Mouse (Mus musculus): ENCODE data around the gene Homer2. TPM values are rescaled to one million over a fixed set of nuclear protein-coding genes. Genes with fewer than 3 reads are reported as not detected.

The Homer2 gene
- polyA plus RNA-seq, 1 experiment from 2014 or later: 63.4 TPM

- Histone ChIP-seq H3K27me3 (no peaks in the 10 kb centered on the region), H3K9me3 (replicated peaks) (no peaks in the 10 kb centered on the region), H3K9ac (no peak overlapping the region), H3K27ac (peak overlapping the region; percentile 99; the same call in 1 of the 2 replicates), H3K4me2 (no peak overlapping the region), H3K4me1 (replicated peaks) (peaks cover 33% of the 10 kb centered on the region), H3K4me3 (no peak overlapping the region), H3K36me3 (no peaks in the 10 kb centered on the region; the same call in 1 of the 2 replicates)
- WGBS: 97% methylated on average over 1 of the region's 1 CpGs
- no peak for ATAC-seq (replicated peaks; ENCODE audit: insufficient number of reproducible peaks, insufficient read depth, low FRiP score, low read depth)
Observed at GRCm38 (mm10) chr7:81569851-81570250, 137.5 kb downstream of the Homer2 start.

GRCm38 (mm10) chr7:81567396-81567795, 139.9 kb downstream of the Homer2 start:
- peak overlapping the region; percentile 95 for H3K27ac ChIP-seq
- 78% methylated on average over 5 of the region's 5 CpGs for WGBS
- no peaks in the 10 kb centered on the region for H3K36me3 ChIP-seq
- H3K4me3 ChIP-seq: no peak overlapping the region
- peaks cover 35% of the 10 kb centered on the region for H3K4me1 ChIP-seq (replicated peaks)
- no peaks in the 10 kb centered on the region for H3K27me3 ChIP-seq
- H3K4me2 ChIP-seq: peak overlapping the region; percentile 24
- H3K9ac ChIP-seq: peak overlapping the region; percentile 35; the same call in 1 of the 2 replicates
- no peak for ATAC-seq (replicated peaks; ENCODE audit: insufficient number of reproducible peaks, insufficient read depth, low FRiP score, low read depth)
- H3K9me3 ChIP-seq (replicated peaks): no peaks in the 10 kb centered on the region

- Histone ChIP-seq H3K27ac (peak within 1 kb of the TSS; percentile 95), H3K9me3 (replicated peaks) (no peaks in the 10 kb centered on the region), H3K4me2 (peak within 1 kb of the TSS; percentile 68), H3K4me1 (replicated peaks) (peaks cover 32% of the 10 kb centered on the region), H3K36me3 (no peaks in the 10 kb centered on the region), H3K9ac (peak within 1 kb of the TSS; percentile 50), H3K27me3 (no peaks in the 10 kb centered on the region), H3K4me3 (peak within 1 kb of the TSS; percentile 45)
- 37% methylated on average over 9 of the region's 9 CpGs for WGBS
- ATAC-seq (replicated peaks; ENCODE audit: insufficient number of reproducible peaks, insufficient read depth, low FRiP score, low read depth): peak; percentile 74
Observed at GRCm38 (mm10) chr7:81566892-81567291, 140.4 kb downstream of the Homer2 start, which contains the start of gene Fsd2. Gene Fsd2, minus strand, starts transcription at chr7:81566944.

- ATAC-seq (replicated peaks; ENCODE audit: insufficient number of reproducible peaks, insufficient read depth, low FRiP score, low read depth): no peak
- peak overlapping the region; percentile 95 for H3K27ac ChIP-seq
- WGBS: 28% methylated on average over 4 of the region's 4 CpGs
- H3K4me3 ChIP-seq: peak overlapping the region; percentile 45
- H3K9ac ChIP-seq: peak overlapping the region; percentile 50
- no peaks in the 10 kb centered on the region for H3K36me3 ChIP-seq
- peaks cover 33% of the 10 kb centered on the region for H3K4me1 ChIP-seq (replicated peaks)
- no peaks in the 10 kb centered on the region for H3K9me3 ChIP-seq (replicated peaks)
- no peaks in the 10 kb centered on the region for H3K27me3 ChIP-seq
- peak overlapping the region; percentile 68 for H3K4me2 ChIP-seq
Observed at GRCm38 (mm10) chr7:81566332-81566731, 141.0 kb downstream of the Homer2 start.

GRCm38 (mm10) chr7:81565381-81566055, 141.8 kb downstream of the Homer2 start:
- Histone ChIP-seq H3K9me3 (replicated peaks) (no peaks in the 10 kb centered on the region), H3K36me3 (no peaks in the 10 kb centered on the region), H3K4me3 (peak overlapping the region; percentile 45), H3K4me1 (replicated peaks) (peaks cover 37% of the 10 kb centered on the region), H3K27ac (peak overlapping the region; percentile 95), H3K4me2 (peak overlapping the region; percentile 68), H3K27me3 (no peaks in the 10 kb centered on the region), H3K9ac (peak overlapping the region; percentile 50)
- 44% methylated on average over 7 of the region's 7 CpGs for WGBS
- ATAC-seq (replicated peaks; ENCODE audit: insufficient number of reproducible peaks, insufficient read depth, low FRiP score, low read depth): no peak

- no peak for ATAC-seq (replicated peaks; ENCODE audit: insufficient number of reproducible peaks, insufficient read depth, low FRiP score, low read depth)
- Histone ChIP-seq H3K9ac (peak overlapping the region; percentile 50), H3K4me1 (replicated peaks) (peaks cover 42% of the 10 kb centered on the region), H3K27me3 (no peaks in the 10 kb centered on the region), H3K36me3 (no peaks in the 10 kb centered on the region), H3K4me2 (peak overlapping the region; percentile 68), H3K27ac (peak overlapping the region; percentile 95), H3K4me3 (peak overlapping the region; percentile 45), H3K9me3 (replicated peaks) (no peaks in the 10 kb centered on the region)
- 58% methylated on average over 7 of the region's 7 CpGs for WGBS
Observed at GRCm38 (mm10) chr7:81564766-81565165, 142.6 kb downstream of the Homer2 start.

GRCm38 (mm10) chr7:81563506-81564015, 143.8 kb downstream of the Homer2 start:
- 41% methylated on average over 4 of the region's 4 CpGs for WGBS
- H3K27ac ChIP-seq: peak overlapping the region; percentile 40
- H3K9ac ChIP-seq: no peak overlapping the region
- H3K4me1 ChIP-seq (replicated peaks): peaks cover 45% of the 10 kb centered on the region
- H3K4me2 ChIP-seq: peak overlapping the region; percentile 68
- H3K4me3 ChIP-seq: peak overlapping the region; percentile 13; the same call in 1 of the 2 replicates
- ATAC-seq (replicated peaks; ENCODE audit: insufficient number of reproducible peaks, insufficient read depth, low FRiP score, low read depth): no peak
- H3K27me3 ChIP-seq: no peaks in the 10 kb centered on the region
- no peaks in the 10 kb centered on the region for H3K9me3 ChIP-seq (replicated peaks)
- no peaks in the 10 kb centered on the region; the same call in 1 of the 2 replicates for H3K36me3 ChIP-seq

GRCm38 (mm10) chr7:81561211-81561610, 146.1 kb downstream of the Homer2 start:
- H3K27ac ChIP-seq: no peak overlapping the region

GRCm38 (mm10) chr7:81560101-81561049, 147.0 kb downstream of the Homer2 start:
- Histone ChIP-seq H3K27me3 (no peaks in the 10 kb centered on the region), H3K9ac (no peak overlapping the region), H3K27ac (0 out of 2 replicates have a peak overlapping the region, but pooled peaks have one; percentile 9), H3K36me3 (peaks cover 3% of the 10 kb centered on the region; the same call in 1 of the 2 replicates), H3K9me3 (replicated peaks) (no peaks in the 10 kb centered on the region), H3K4me2 (no peak overlapping the region), H3K4me1 (replicated peaks) (peaks cover 44% of the 10 kb centered on the region), H3K4me3 (no peak overlapping the region)
- no peak; the same call in 1 of the 2 replicates for ATAC-seq (replicated peaks; ENCODE audit: insufficient number of reproducible peaks, insufficient read depth, low FRiP score, low read depth)
- WGBS: 43% methylated on average over 8 of the region's 8 CpGs

More at GRCm38 (mm10) chr7:81561211-81561610, 146.1 kb downstream of the Homer2 start:
- no peak overlapping the region for H3K4me3 ChIP-seq
- no peaks in the 10 kb centered on the region for H3K9me3 ChIP-seq (replicated peaks)
- H3K9ac ChIP-seq: no peak overlapping the region
- H3K27me3 ChIP-seq: no peaks in the 10 kb centered on the region
- H3K4me2 ChIP-seq: no peak overlapping the region
- peaks cover 3% of the 10 kb centered on the region; the same call in 1 of the 2 replicates for H3K36me3 ChIP-seq
- no peak for ATAC-seq (replicated peaks; ENCODE audit: insufficient number of reproducible peaks, insufficient read depth, low FRiP score, low read depth)
- 64% methylated on average over 5 of the region's 5 CpGs for whole genome bisulfite sequencing
- H3K4me1 ChIP-seq (replicated peaks): peaks cover 44% of the 10 kb centered on the region

GRCm38 (mm10) chr7:81559231-81559980, 147.9 kb downstream of the Homer2 start:
- Histone ChIP-seq H3K27me3 (no peaks in the 10 kb centered on the region), H3K9me3 (replicated peaks) (no peaks in the 10 kb centered on the region), H3K36me3 (peaks cover 3% of the 10 kb centered on the region; the same call in 1 of the 2 replicates), H3K4me1 (replicated peaks) (peaks cover 41% of the 10 kb centered on the region), H3K4me3 (no peak overlapping the region), H3K27ac (no peak overlapping the region), H3K9ac (no peak overlapping the region), H3K4me2 (no peak overlapping the region)
- ATAC-seq (replicated peaks; ENCODE audit: insufficient number of reproducible peaks, insufficient read depth, low FRiP score, low read depth): no peak
- 82% methylated on average over 14 of the region's 14 CpGs for WGBS
